Mouse (Mus musculus) heart, embryonic 12.5 days (tissue): Measurements from ENCODE around the gene Tns3. TPM values are rescaled to one million over a fixed set of nuclear protein-coding genes. Genes with fewer than 3 reads are reported as not detected.

ENCODE experiments used
- ATAC-seq: fragments of 200-750 bp; cut with Nextera tagmentation; 2 replicates; pipeline ENCODE4 v1.8.0; 2017; ENCODE audit warnings: moderate TSS enrichment, moderate library complexity; ENCODE audit not compliant: insufficient number of reproducible peaks, low FRiP score
- H3K27ac ChIP-seq: fragments of 300-500 bp; sonication (generic); 2 replicates; pipeline ENCODE4 v1.5.1; 2016; ENCODE audit warnings: mild to moderate bottlenecking, moderate library complexity; ENCODE audit not compliant: poor library complexity, severe bottlenecking
- H3K27me3 ChIP-seq: fragments of 300-500 bp; sonication (generic); replicated peaks from 2 replicates; pipeline ENCODE4 v1.6.1; 2016; ENCODE audit warnings: mild to moderate bottlenecking, moderate library complexity
- H3K36me3 ChIP-seq: fragments of 300-500 bp; sonication (generic); 2 replicates; pipeline ENCODE4 v1.6.1; 2016; ENCODE audit warnings: mild to moderate bottlenecking, moderate library complexity
- H3K4me1 ChIP-seq: fragments of 300-500 bp; sonication (generic); replicated peaks from 2 replicates; pipeline ENCODE4 v1.6.1; 2016; ENCODE audit warnings: mild to moderate bottlenecking
- H3K4me2 ChIP-seq: fragments of 300-500 bp; sonication (generic); 2 replicates; pipeline ENCODE4 v1.6.1; 2016; ENCODE audit warnings: mild to moderate bottlenecking, moderate library complexity
- H3K4me3 ChIP-seq: fragments of 300-500 bp; sonication (generic); 2 replicates; pipeline ENCODE4 v1.5.1; 2016; ENCODE audit warnings: mild to moderate bottlenecking
- H3K9ac ChIP-seq: fragments of 300-500 bp; sonication (generic); 2 replicates; pipeline ENCODE4 v1.6.1; 2016; ENCODE audit warnings: mild to moderate bottlenecking, moderate library complexity
- H3K9me3 ChIP-seq: fragments of 300-500 bp; sonication (generic); replicated peaks from 2 replicates; pipeline ENCODE4 v1.6.1; 2016; ENCODE audit warnings: mild to moderate bottlenecking, moderate library complexity
- WGBS: fragments of 180-500 bp; shearing (Covaris S2); methylation state at CpG from one replicate; pipeline ENCODE4 v1.1.7; 2016; 5-methylcytosine and 5-hydroxymethylcytosine counted together
- polyA plus RNA-seq: library from polyadenylated mRNA; unstranded; fragments of >200 nt; fragmentation: Nextera tagmentation; extraction: Ambion mirVana; gene quantifications from 2 replicates; pipeline ENCODE4 v1.2.1, GENCODE M21; 2016

Tns3 gene
- polyA plus RNA-seq, 1 experiment from 2014 or later: 16.7 TPM

- Histone ChIP-seq H3K27ac (no peak overlapping the region), H3K4me3 (no peak overlapping the region), H3K4me1 (no peaks in the 10 kb centered on the region), H3K9me3 (0 out of 2 replicates have a peak, but pooled peaks cover 3% of the 10 kb centered on the region), H3K27me3 (no peaks in the 10 kb centered on the region), H3K36me3 (peaks cover 82% of the 10 kb centered on the region), H3K9ac (no peak overlapping the region), H3K4me2 (no peak overlapping the region)
- WGBS: 84% methylated on average over 8 of the region's 8 CpGs
- no peak for ATAC-seq
Measured at GRCm38 (mm10) chr11:8432941-8433340, 231.4 kb downstream of the Tns3 start.

DNA sequence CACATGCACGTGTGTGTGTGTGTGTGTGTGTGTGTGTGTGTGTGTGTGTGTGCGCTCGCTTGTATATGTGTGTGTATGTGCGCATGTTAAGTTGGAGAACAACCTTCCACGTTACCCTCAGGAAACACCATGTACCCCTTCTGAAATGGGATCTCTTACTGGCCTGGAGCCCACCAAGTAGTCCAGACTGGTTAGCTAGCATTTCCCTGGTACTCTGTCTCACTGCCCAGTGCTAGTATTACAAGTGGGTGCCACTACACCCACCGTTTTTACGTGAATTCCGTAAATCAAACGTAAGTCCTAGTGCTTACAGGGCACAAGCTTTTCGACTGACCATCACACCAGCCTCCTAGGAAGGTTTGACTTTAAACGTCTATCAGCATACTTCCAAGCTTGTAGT lies 236.7 kb downstream of the Tns3 start:
- 83% methylated on average over 11 of the region's 11 CpGs for WGBS
- H3K9ac ChIP-seq: no peak overlapping the region
- no peak for ATAC-seq

DNA sequence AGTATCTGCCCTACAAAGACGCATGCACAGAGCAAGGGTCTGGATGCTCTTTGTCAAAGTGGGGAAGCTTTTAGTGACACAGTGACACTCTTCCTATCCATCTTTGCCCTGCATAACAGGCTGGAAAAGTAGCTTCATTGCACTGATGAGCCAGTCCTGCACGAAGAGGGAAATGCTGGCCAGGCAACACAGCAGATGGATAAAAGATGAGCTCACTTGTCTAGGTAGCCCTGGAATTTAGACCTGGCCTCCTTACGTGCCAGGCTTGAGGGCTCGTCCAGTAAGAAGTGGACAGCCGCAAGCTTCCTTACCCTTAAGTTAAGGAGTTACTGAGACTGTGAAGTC lies 239.1 kb downstream of the Tns3 start:
- WGBS: 75% methylated on average over 5 of the region's 5 CpGs
- H3K4me1 ChIP-seq: peaks cover 9% of the 10 kb centered on the region; the same call in 1 of the 2 replicates
- H3K9ac ChIP-seq: no peak overlapping the region
- H3K27me3 ChIP-seq: 0 out of 2 replicates have a peak, but pooled peaks cover 4% of the 10 kb centered on the region
- 0 out of 2 replicates have a peak, but pooled peaks cover under 1% of the 10 kb centered on the region for H3K9me3 ChIP-seq
- no peak overlapping the region for H3K4me2 ChIP-seq
- peaks cover 10% of the 10 kb centered on the region for H3K36me3 ChIP-seq
- H3K27ac ChIP-seq: no peak overlapping the region
- no peak for ATAC-seq
- H3K4me3 ChIP-seq: no peak overlapping the region

More for the DNA sequence above, 236.7 kb downstream of the Tns3 start:
- Histone ChIP-seq H3K9me3 (0 out of 2 replicates have a peak, but pooled peaks cover 3% of the 10 kb centered on the region), H3K27me3 (0 out of 2 replicates have a peak, but pooled peaks cover 4% of the 10 kb centered on the region), H3K4me1 (peaks cover 9% of the 10 kb centered on the region; the same call in 1 of the 2 replicates), H3K27ac (no peak overlapping the region), H3K4me3 (no peak overlapping the region), H3K4me2 (no peak overlapping the region), H3K36me3 (peaks cover 31% of the 10 kb centered on the region)

- WGBS: 30% methylated on average over 13 of the region's 13 CpGs
- H3K9me3 ChIP-seq: no peaks in the 10 kb centered on the region
- ATAC-seq: peak; percentile 55; the same call in 1 of the 2 replicates
- no peak overlapping the region for H3K4me3 ChIP-seq
- H3K27ac ChIP-seq: no peak overlapping the region
- peak overlapping the region; percentile 51 for H3K4me2 ChIP-seq
- H3K27me3 ChIP-seq: 0 out of 2 replicates have a peak, but pooled peaks cover 4% of the 10 kb centered on the region
- peaks cover 9% of the 10 kb centered on the region; the same call in 1 of the 2 replicates for H3K4me1 ChIP-seq
- H3K36me3 ChIP-seq: peaks cover 6% of the 10 kb centered on the region; the same call in 1 of the 2 replicates
- no peak overlapping the region for H3K9ac ChIP-seq
Measured at GRCm38 (mm10) chr11:8424342-8425225, 239.8 kb downstream of the Tns3 start.

- Histone ChIP-seq H3K36me3 (no peaks in the 10 kb centered on the region), H3K9ac (no peak overlapping the region), H3K27ac (no peak overlapping the region), H3K9me3 (no peaks in the 10 kb centered on the region), H3K4me3 (no peak overlapping the region), H3K27me3 (peaks cover 5% of the 10 kb centered on the region), H3K4me2 (no peak overlapping the region), H3K4me1 (no peaks in the 10 kb centered on the region)
- 27% methylated on average over 18 of the region's 18 CpGs for WGBS
- ATAC-seq: no peak
Measured at GRCm38 (mm10) chr11:8405225-8405899, 259.0 kb downstream of the Tns3 start.

GRCm38 (mm10) chr11:8401328-8401727 lies 263.0 kb downstream of the Tns3 start:
- Histone ChIP-seq H3K27me3 (no peaks in the 10 kb centered on the region), H3K4me3 (no peak overlapping the region), H3K9ac (no peak overlapping the region), H3K4me1 (no peaks in the 10 kb centered on the region), H3K36me3 (no peaks in the 10 kb centered on the region), H3K27ac (no peak overlapping the region), H3K9me3 (peaks cover 5% of the 10 kb centered on the region), H3K4me2 (no peak overlapping the region)
- WGBS: 89% methylated on average over 7 of the region's 7 CpGs
- no peak for ATAC-seq

GRCm38 (mm10) chr11:8396329-8396728 lies 268.0 kb downstream of the Tns3 start:
- no peak overlapping the region for H3K9ac ChIP-seq
- H3K27ac ChIP-seq: no peak overlapping the region
- no peak for ATAC-seq
- WGBS: 77% methylated on average over 7 of the region's 7 CpGs
- no peak overlapping the region for H3K4me3 ChIP-seq
- no peaks in the 10 kb centered on the region for H3K27me3 ChIP-seq
- H3K4me1 ChIP-seq: no peaks in the 10 kb centered on the region
- H3K36me3 ChIP-seq: no peaks in the 10 kb centered on the region
- peaks cover 5% of the 10 kb centered on the region for H3K9me3 ChIP-seq
- no peak overlapping the region for H3K4me2 ChIP-seq

GRCm38 (mm10) chr11:8391564-8391963 lies 272.8 kb downstream of the Tns3 start:
- Histone ChIP-seq H3K27me3 (no peaks in the 10 kb centered on the region), H3K27ac (no peak overlapping the region), H3K4me3 (no peak overlapping the region), H3K9me3 (no peaks in the 10 kb centered on the region), H3K4me2 (no peak overlapping the region), H3K4me1 (no peaks in the 10 kb centered on the region), H3K36me3 (no peaks in the 10 kb centered on the region), H3K9ac (no peak overlapping the region)
- ATAC-seq: no peak
- 66% methylated on average over 5 of the region's 5 CpGs for WGBS

DNA sequence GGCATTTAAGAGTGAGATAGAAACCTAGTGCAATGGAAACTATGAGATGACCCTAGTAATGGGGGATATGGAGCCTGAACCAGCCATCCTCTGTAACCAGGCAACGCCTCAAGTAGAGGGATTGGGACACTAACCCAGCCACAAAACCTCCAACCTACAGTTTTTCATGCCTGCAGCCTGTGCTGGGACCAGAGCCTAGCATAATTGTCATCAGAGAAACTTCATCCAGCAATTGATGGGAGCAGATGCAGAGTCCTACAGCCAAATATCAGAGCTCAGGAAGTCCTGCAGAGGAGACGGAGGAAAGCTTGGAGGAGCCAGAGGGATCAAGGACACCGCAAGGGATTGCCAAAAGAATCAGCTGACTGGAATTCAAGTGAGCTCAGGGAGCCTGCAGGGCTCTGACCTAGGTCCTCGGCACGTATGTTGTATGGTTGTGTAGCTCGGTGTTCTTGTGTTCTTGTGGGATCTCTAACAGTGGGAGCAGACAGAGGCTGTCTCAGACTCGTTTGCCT lies 278.4 kb downstream of the Tns3 start:
- ATAC-seq: no peak

More for the DNA sequence above, 278.4 kb downstream of the Tns3 start:
- Histone ChIP-seq H3K9ac (no peak overlapping the region), H3K27ac (no peak overlapping the region), H3K27me3 (no peaks in the 10 kb centered on the region), H3K36me3 (no peaks in the 10 kb centered on the region), H3K4me2 (no peak overlapping the region), H3K4me3 (no peak overlapping the region), H3K4me1 (no peaks in the 10 kb centered on the region), H3K9me3 (no peaks in the 10 kb centered on the region)
- WGBS: 79% methylated on average over 7 of the region's 7 CpGs
